Mouse (Mus musculus) kidney, embryonic 16.5 days (tissue): ENCODE data around the gene Rangap1. TPM values are rescaled to one million over a fixed set of nuclear protein-coding genes. Genes with fewer than 3 reads are reported as not detected.
A peak's percentile ranks its signal among the peaks of the same experiment; 100 is the strongest.
"Not testable (repeated sequence)": the region's sequence is repeated elsewhere in the genome, so short reads cannot be mapped to it uniquely, and the experiment has no call there.

Source experiments
- ATAC-seq: fragments of 200-750 bp; cut with Nextera tagmentation; 2 replicates; pipeline ENCODE4 v1.8.0; 2017; ENCODE audit warnings: moderate TSS enrichment; ENCODE audit not compliant: low FRiP score, low TSS enrichment
- H3K27ac ChIP-seq: fragments of 300-500 bp; sonication (generic); 2 replicates; pipeline ENCODE4 v1.5.1; 2014; ENCODE audit warnings: low read length
- H3K27me3 ChIP-seq: fragments of 300-500 bp; sonication (generic); 2 replicates; pipeline ENCODE4 v1.6.1; 2014; ENCODE audit warnings: low read length, control low read depth, mixed read lengths; ENCODE audit not compliant: insufficient read depth
- H3K36me3 ChIP-seq: fragments of 300-500 bp; sonication (generic); 2 replicates; pipeline ENCODE4 v1.6.1; 2014; ENCODE audit warnings: low read length, control low read depth, mixed read lengths; ENCODE audit not compliant: insufficient read depth
- H3K4me1 ChIP-seq: fragments of 300-500 bp; sonication (generic); 2 replicates; pipeline ENCODE4 v1.6.1; 2014; ENCODE audit warnings: low read length, control low read depth, mixed read lengths; ENCODE audit not compliant: insufficient read depth
- H3K4me2 ChIP-seq: fragments of 300-500 bp; sonication (generic); replicated peaks from 2 replicates; pipeline ENCODE4 v1.6.1; 2014; ENCODE audit warnings: low read depth, low read length
- H3K4me3 ChIP-seq: fragments of 300-500 bp; sonication (generic); 2 replicates; pipeline ENCODE4 v1.5.1; 2014; ENCODE audit warnings: mild to moderate bottlenecking, low read length
- H3K9ac ChIP-seq: fragments of 300-500 bp; sonication (generic); replicated peaks from 2 replicates; pipeline ENCODE4 v1.6.1; 2014; ENCODE audit warnings: low read length
- H3K9me3 ChIP-seq: fragments of 300-500 bp; sonication (generic); 2 replicates; pipeline ENCODE4 v1.6.1; 2016; ENCODE audit warnings: low read length, control low read depth
- WGBS: fragments of 180-500 bp; shearing (Covaris S2); extraction: QIAGEN DNeasy Blood & Tissue Kit; methylation state at CpG from one replicate; pipeline ENCODE4 v1.1.7; 2014; 5-methylcytosine and 5-hydroxymethylcytosine counted together
- polyA plus RNA-seq: library from polyadenylated mRNA; unstranded; fragments of >200 nt; fragmentation: Nextera tagmentation; extraction: Ambion mirVana; gene quantifications from 2 replicates; pipeline ENCODE4 v1.2.1, GENCODE M21; 2015

Rangap1 gene
- polyA plus RNA-seq, 1 experiment from 2014 or later = 101 TPM

DNA sequence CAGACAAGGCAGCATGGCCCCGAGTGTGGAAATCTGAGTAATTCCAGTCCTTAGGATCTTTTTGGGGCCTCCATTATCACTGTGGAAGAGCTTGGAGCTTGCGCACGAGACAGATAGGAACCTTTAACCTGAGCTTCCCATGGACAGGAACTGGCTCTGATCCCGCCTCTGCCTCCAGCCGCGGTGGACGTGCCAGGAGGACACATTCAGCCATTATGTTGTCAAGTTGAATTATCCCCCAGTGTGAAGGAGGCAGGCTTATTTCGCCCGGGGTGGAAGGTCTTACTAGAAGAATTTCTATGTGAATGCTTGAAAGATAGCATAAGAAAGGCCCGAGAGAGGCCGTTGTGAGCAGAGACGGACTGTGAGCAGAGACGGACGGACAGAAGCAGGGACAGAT, 4.4 kb upstream of the Rangap1 start:
- H3K9me3 ChIP-seq = no peaks in the 10 kb centered on the region
- H3K4me3 ChIP-seq = peak overlapping the region; percentile 11; the same call in 1 of the 2 replicates
- H3K27me3 ChIP-seq = no peaks in the 10 kb centered on the region
- peak; percentile 47; the same call in 1 of the 2 replicates for ATAC-seq
- H3K4me1 ChIP-seq = peaks cover 30% of the 10 kb centered on the region
- H3K9ac ChIP-seq = no peak overlapping the region
- peak overlapping the region; percentile 35 for H3K4me2 ChIP-seq
- peak overlapping the region; percentile 80 for H3K27ac ChIP-seq
- WGBS = 19% methylated on average over 14 of the region's 14 CpGs
- no peaks in the 10 kb centered on the region for H3K36me3 ChIP-seq

GRCm38 (mm10) chr15:81745601-81746114, 328 bp upstream of the Rangap1 start:
- Histone ChIP-seq H3K9ac (peak overlapping the region; percentile 96), H3K9me3 (no peaks in the 10 kb centered on the region), H3K4me3 (peak overlapping the region; percentile 96), H3K4me2 (peak overlapping the region; percentile 82), H3K36me3 (no peaks in the 10 kb centered on the region), H3K27ac (peak overlapping the region; percentile 94), H3K4me1 (peaks cover 29% of the 10 kb centered on the region), H3K27me3 (no peaks in the 10 kb centered on the region)
- WGBS = 1% methylated on average over 33 of the region's 33 CpGs
- peak; percentile 81 for ATAC-seq

DNA sequence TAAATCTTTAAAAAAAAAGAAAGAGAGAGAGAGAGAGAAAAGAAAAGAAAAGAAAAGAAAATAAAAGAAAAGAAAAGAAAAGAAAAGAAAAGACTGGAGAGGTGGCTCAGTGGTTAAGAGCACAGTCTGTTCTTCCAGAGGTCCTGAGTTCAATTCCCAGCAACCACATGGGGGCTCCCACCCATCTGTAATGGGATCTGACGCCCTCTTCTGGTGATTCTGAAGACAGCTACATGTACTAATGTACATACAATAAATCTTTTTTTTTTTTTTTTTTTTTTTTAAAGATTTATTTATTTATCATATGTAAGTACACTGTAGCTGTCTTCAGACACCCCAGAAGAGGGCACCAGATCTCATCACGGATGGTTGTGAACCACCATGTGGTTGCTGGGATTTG, 3.0 kb downstream of the Rangap1 start:
- H3K9ac ChIP-seq, H3K27me3 ChIP-seq, H3K9me3 ChIP-seq, H3K4me2 ChIP-seq, ATAC-seq, H3K36me3 ChIP-seq, H3K27ac ChIP-seq, H3K4me3 ChIP-seq: not testable (repeated sequence)
- peaks cover 15% of the 10 kb centered on the region for H3K4me1 ChIP-seq
- 13% methylated on average over 1 of the region's 2 CpGs for WGBS

- 3% methylated on average over 2 of the region's 2 CpGs for WGBS
- H3K9me3 ChIP-seq = no peaks in the 10 kb centered on the region
- ATAC-seq = peak; percentile 49; the same call in 1 of the 2 replicates
These were observed 5.4 kb downstream of the Rangap1 start for GRCm38 (mm10) chr15:81739924-81740323.

DNA sequence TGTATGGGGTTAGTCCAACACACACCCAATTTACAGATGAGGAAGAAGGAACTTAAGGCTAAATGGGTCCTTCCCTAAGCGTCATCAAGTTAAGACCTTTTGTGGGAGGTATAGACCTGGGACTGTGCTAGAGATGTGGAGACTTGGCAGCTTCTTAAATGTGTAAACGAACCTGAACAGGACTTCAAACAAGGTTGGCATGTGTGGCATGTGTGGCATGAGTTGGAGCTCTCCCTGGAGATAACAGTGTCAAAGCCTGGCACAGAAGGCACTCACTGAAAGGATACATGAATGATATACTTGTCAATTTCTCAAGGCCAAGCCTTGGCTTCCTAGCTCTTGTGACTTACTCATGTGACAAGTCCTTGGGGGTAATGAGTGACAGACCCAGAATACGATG, 6.0 kb downstream of the Rangap1 start:
- H3K4me2 ChIP-seq = no peak overlapping the region
- no peak overlapping the region for H3K27ac ChIP-seq
- H3K4me1 ChIP-seq = 0 out of 2 replicates have a peak, but pooled peaks cover under 1% of the 10 kb centered on the region
- no peak overlapping the region for H3K4me3 ChIP-seq
- H3K27me3 ChIP-seq = no peaks in the 10 kb centered on the region
- no peaks in the 10 kb centered on the region for H3K36me3 ChIP-seq
- no peaks in the 10 kb centered on the region for H3K9me3 ChIP-seq
- no peak for ATAC-seq
- no peak overlapping the region for H3K9ac ChIP-seq
- WGBS = 72% methylated on average over 3 of the region's 3 CpGs

More at GRCm38 (mm10) chr15:81739924-81740323, 5.4 kb downstream of the Rangap1 start:
- Histone ChIP-seq H3K4me1 (0 out of 2 replicates have a peak, but pooled peaks cover 4% of the 10 kb centered on the region), H3K36me3 (no peaks in the 10 kb centered on the region), H3K9ac (no peak overlapping the region), H3K27ac (no peak overlapping the region), H3K4me3 (no peak overlapping the region), H3K4me2 (no peak overlapping the region), H3K27me3 (no peaks in the 10 kb centered on the region)

- H3K9ac ChIP-seq = no peak overlapping the region
- H3K4me3 ChIP-seq = no peak overlapping the region
- H3K9me3 ChIP-seq = no peaks in the 10 kb centered on the region
- no peaks in the 10 kb centered on the region for H3K4me1 ChIP-seq
- no peak overlapping the region for H3K4me2 ChIP-seq
- H3K27me3 ChIP-seq = no peaks in the 10 kb centered on the region
- WGBS = 56% methylated on average over 3 of the region's 3 CpGs
- no peak for ATAC-seq
- no peaks in the 10 kb centered on the region for H3K36me3 ChIP-seq
- no peak overlapping the region for H3K27ac ChIP-seq
These were observed 10.3 kb downstream of the Rangap1 start for GRCm38 (mm10) chr15:81735075-81735474.

DNA sequence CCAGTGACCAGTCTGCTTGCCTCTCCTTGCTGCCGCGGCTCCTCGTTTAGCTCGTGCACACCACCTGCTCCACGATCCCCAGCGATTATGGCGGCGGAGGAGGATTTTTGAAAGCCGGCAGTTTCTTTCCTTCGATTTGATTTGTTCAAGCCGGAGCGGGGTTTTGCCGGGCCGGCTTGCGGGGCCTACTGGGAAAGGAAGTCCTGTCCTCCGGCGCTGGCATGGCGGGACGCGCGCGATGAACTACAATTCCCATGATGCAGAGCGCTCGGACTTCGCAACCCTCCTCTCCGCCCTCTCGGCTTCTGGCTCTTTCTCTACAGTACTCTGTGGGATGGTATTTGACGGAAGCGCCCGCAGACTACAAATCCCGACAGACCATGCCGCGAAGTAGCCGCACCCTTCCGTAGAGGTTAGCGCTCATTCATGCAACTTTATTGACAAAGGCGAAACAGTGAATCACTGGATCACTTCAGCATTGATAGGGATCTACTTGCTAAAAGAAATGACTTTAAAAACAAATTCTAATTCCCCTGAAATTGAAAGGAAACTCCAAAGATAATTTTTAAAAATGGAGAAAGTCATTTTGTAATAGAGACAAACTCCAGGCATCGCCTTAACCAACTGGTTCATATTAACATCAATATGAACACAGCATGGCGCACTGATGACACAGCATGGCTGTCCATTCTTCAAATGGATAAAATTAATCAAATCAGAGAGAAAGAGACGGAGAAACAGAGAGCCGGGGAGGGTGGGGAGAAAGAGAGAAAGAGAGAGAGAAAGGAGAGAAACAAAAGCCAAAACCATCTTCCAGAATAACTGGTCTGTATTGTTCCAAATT, 15.3 kb downstream of the Rangap1 start:
- H3K27me3 ChIP-seq = no peaks in the 10 kb centered on the region
- no peaks in the 10 kb centered on the region for H3K36me3 ChIP-seq
- no peaks in the 10 kb centered on the region for H3K9me3 ChIP-seq
- H3K4me2 ChIP-seq = peak overlapping the region; percentile 78
- peak overlapping the region; percentile 89 for H3K9ac ChIP-seq
- 5% methylated on average over 41 of the region's 41 CpGs for WGBS
- peak; percentile 99 for ATAC-seq
- H3K4me1 ChIP-seq = peaks cover 15% of the 10 kb centered on the region
- peak overlapping the region; percentile 60 for H3K27ac ChIP-seq
- peak overlapping the region; percentile 97 for H3K4me3 ChIP-seq

GRCm38 (mm10) chr15:81729241-81729791, 16.0 kb downstream of the Rangap1 start:
- H3K9ac ChIP-seq = peak overlapping the region; percentile 89
- H3K36me3 ChIP-seq = peaks cover 1% of the 10 kb centered on the region; the same call in 1 of the 2 replicates
- H3K27me3 ChIP-seq = no peaks in the 10 kb centered on the region
- ATAC-seq = peak; percentile 46
- H3K9me3 ChIP-seq = no peaks in the 10 kb centered on the region
- peak overlapping the region; percentile 60 for H3K27ac ChIP-seq
- under 1% methylated on average over 49 of the region's 49 CpGs for WGBS
- H3K4me1 ChIP-seq = peaks cover 15% of the 10 kb centered on the region
- peak overlapping the region; percentile 78 for H3K4me2 ChIP-seq
- peak overlapping the region; percentile 97 for H3K4me3 ChIP-seq

DNA sequence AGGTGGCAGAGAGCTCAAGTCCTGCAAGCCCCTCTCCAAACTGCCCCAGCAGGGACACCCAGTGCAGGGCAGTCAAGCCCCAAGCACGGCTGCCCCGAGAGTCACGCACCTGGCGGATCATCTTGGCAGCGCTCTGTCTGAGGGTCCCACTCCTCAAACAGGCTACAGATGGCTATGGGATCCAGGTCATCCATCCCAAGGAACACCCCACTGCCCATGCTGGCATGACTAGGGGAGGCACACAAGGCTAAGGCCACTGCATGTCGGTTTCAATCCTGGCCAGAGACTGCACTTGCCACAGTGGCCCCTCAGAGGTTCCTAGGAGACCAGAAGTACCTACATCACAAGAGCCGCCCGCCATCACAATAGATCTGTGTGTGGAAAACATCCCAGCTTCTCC, 19.4 kb downstream of the Rangap1 start:
- no peak overlapping the region for H3K27ac ChIP-seq
- H3K4me1 ChIP-seq = peaks cover 15% of the 10 kb centered on the region
- no peak overlapping the region for H3K9ac ChIP-seq
- H3K4me3 ChIP-seq = no peak overlapping the region
- no peaks in the 10 kb centered on the region for H3K9me3 ChIP-seq
- peaks cover 28% of the 10 kb centered on the region for H3K36me3 ChIP-seq
- ATAC-seq = no peak
- no peak overlapping the region for H3K4me2 ChIP-seq
- 97% methylated on average over 8 of the region's 8 CpGs for WGBS
- H3K27me3 ChIP-seq = no peaks in the 10 kb centered on the region

DNA sequence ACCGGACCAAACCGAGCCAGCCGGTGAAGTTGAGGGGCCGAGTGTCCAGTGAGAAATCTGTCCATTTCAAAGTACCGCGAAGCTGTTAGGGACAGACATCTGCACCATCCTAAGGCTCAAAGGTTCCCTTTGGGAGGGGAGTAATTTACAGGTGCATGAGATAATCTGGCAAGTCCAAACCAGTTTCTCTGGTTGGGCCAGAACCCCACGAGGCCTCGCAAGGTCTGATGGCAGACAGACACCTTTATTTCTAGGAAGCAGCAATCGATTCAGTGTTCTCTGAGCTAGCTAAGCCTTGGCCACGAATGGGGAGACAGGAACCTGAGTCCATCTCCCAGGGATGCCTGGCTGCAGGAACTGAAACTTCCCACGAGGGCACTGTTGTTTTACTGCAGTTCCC, 21.7 kb downstream of the Rangap1 start:
- H3K9me3 ChIP-seq = no peaks in the 10 kb centered on the region
- no peak overlapping the region for H3K4me3 ChIP-seq
- no peak overlapping the region for H3K4me2 ChIP-seq
- no peak overlapping the region for H3K9ac ChIP-seq
- H3K4me1 ChIP-seq = peaks cover 11% of the 10 kb centered on the region
- H3K27me3 ChIP-seq = no peaks in the 10 kb centered on the region
- H3K36me3 ChIP-seq = peaks cover 51% of the 10 kb centered on the region
- ATAC-seq = no peak
- no peak overlapping the region for H3K27ac ChIP-seq
- 89% methylated on average over 11 of the region's 11 CpGs for WGBS
